Mouse (Mus musculus) cerebellum, adult 2 months (tissue): Measurements from ENCODE around the gene Gm10491.
"Not testable (repeated sequence)": the region's sequence is repeated elsewhere in the genome, so short reads cannot be mapped to it uniquely, and the experiment has no call there.

Experiments used
- CTCF ChIP-seq: fragments of 200-500 bp; IDR thresholded peaks from 2 replicates; pipeline ENCODE4 v1.5.1; 2011; ENCODE audit warnings: low read depth, mild to moderate bottlenecking, control low read depth, low read length, moderate library complexity, borderline replicate concordance; ENCODE audit not compliant: insufficient read depth
- POLR2A ChIP-seq: fragments of 200-500 bp; IDR thresholded peaks from 2 replicates; pipeline ENCODE4 v1.6.1; 2011; ENCODE audit warnings: low read length, control low read depth, borderline replicate concordance; ENCODE audit not compliant: insufficient read depth

DNA sequence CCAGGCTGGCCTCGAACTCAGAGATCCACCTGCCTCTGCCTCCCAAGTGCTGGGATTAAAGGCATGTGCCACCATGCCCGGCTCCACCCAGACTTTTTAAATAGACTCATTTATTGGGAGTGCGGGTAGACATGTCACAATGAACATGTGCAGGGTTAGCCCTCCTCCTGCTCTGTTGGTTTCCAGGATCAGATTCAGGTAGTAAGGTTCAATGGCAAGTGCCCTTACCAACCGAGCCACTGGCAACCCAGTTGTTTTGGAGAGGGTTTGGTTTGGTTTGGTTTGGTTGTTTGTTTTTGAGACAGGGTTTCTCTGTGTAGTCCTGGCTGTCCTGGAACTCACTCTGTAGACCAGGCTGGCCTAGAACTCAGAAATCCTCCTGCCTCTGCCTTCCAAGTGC is 1.6 kb upstream of the Gm10491 start, which contains the start of gene Gm10490:
- TF ChIP-seq POLR2A, CTCF: not testable (repeated sequence)
